Mouse (Mus musculus) stomach, postnatal 0 days (tissue): Measurements from ENCODE around the gene Vwa1.

ENCODE experiments used
- CTCF ChIP-seq: IDR thresholded peaks from 2 replicates; pipeline ENCODE4 v1.5.1; 2016; ENCODE audit warnings: antibody characterized with exemption, low read depth, mild to moderate bottlenecking, moderate library complexity
- EP300 ChIP-seq: optimal IDR thresholded peaks from 2 replicates; pipeline ENCODE3; 2016; ENCODE audit warnings: antibody characterized with exemption

GRCm38 (mm10) chr4:155745136-155745535 is 29.4 kb downstream of the Vwa1 start:
- no peak for TF ChIP-seq CTCF
- no peak for TF ChIP-seq EP300
